Mouse (Mus musculus): ENCODE data around the gene Ubtf. TPM values are rescaled to one million over a fixed set of nuclear protein-coding genes. Genes with fewer than 3 reads are reported as not detected.

Ubtf gene
- polyA plus RNA-seq, 1 experiment: 8.9 TPM

- no peak overlapping the region for H3K27ac ChIP-seq (ENCODE audit: control insufficient read depth, insufficient read depth, low read depth, low read length)
- no peaks in the 10 kb centered on the region for H3K27me3 ChIP-seq (ENCODE audit: control insufficient read depth, insufficient read depth, low read length)
- H3K4me3 ChIP-seq (ENCODE audit: control insufficient read depth, low read depth, low read length): no peak overlapping the region
- TF ChIP-seq CTCF (IDR thresholded peaks at IDR 0.05; ENCODE audit: control insufficient read depth, insufficient read depth, insufficient replicate concordance, low read depth, low read length) (no peak), POLR2A (IDR thresholded peaks at IDR 0.05; ENCODE audit: control insufficient read depth, low read depth, low read length) (no peak)
- H3K4me1 ChIP-seq (ENCODE audit: control insufficient read depth, insufficient read depth, low read length): no peaks in the 10 kb centered on the region
- no peaks in the 10 kb centered on the region for H3K36me3 ChIP-seq (ENCODE audit: control insufficient read depth, insufficient read depth, low read length)
These were observed 44.1 kb upstream of the Ubtf start for GRCm38 (mm10) chr11:102363623-102364022.

GRCm38 (mm10) chr11:102361776-102362495, 42.4 kb upstream of the Ubtf start:
- TF ChIP-seq POLR2A (IDR thresholded peaks at IDR 0.05; ENCODE audit: control insufficient read depth, low read depth, low read length): no peak
- TF ChIP-seq CTCF (IDR thresholded peaks at IDR 0.05; ENCODE audit: control insufficient read depth, insufficient read depth, insufficient replicate concordance, low read depth, low read length): no peak
- Histone ChIP-seq H3K4me1 (ENCODE audit: control insufficient read depth, insufficient read depth, low read length) (no peaks in the 10 kb centered on the region; the same call in 1 of the 2 replicates), H3K36me3 (ENCODE audit: control insufficient read depth, insufficient read depth, low read length) (no peaks in the 10 kb centered on the region), H3K4me3 (ENCODE audit: control insufficient read depth, low read depth, low read length) (no peak overlapping the region), H3K27ac (ENCODE audit: control insufficient read depth, insufficient read depth, low read depth, low read length) (no peak overlapping the region), H3K27me3 (ENCODE audit: control insufficient read depth, insufficient read depth, low read length) (no peaks in the 10 kb centered on the region)

GRCm38 (mm10) chr11:102358365-102358764, 38.8 kb upstream of the Ubtf start:
- Histone ChIP-seq H3K27ac (ENCODE audit: control insufficient read depth, insufficient read depth, low read depth, low read length) (no peak overlapping the region), H3K36me3 (ENCODE audit: control insufficient read depth, insufficient read depth, low read length) (no peaks in the 10 kb centered on the region), H3K4me1 (ENCODE audit: control insufficient read depth, insufficient read depth, low read length) (no peaks in the 10 kb centered on the region; the same call in 1 of the 2 replicates), H3K27me3 (ENCODE audit: control insufficient read depth, insufficient read depth, low read length) (no peaks in the 10 kb centered on the region), H3K4me3 (ENCODE audit: control insufficient read depth, low read depth, low read length) (no peak overlapping the region)
- TF ChIP-seq POLR2A (IDR thresholded peaks at IDR 0.05; ENCODE audit: control insufficient read depth, low read depth, low read length) (no peak), CTCF (IDR thresholded peaks at IDR 0.05; ENCODE audit: control insufficient read depth, insufficient read depth, insufficient replicate concordance, low read depth, low read length) (no peak)

GRCm38 (mm10) chr11:102356636-102357350, 37.3 kb upstream of the Ubtf start:
- no peaks in the 10 kb centered on the region for H3K27me3 ChIP-seq (ENCODE audit: control insufficient read depth, insufficient read depth, low read length)
- H3K36me3 ChIP-seq (ENCODE audit: control insufficient read depth, insufficient read depth, low read length): no peaks in the 10 kb centered on the region
- no peak overlapping the region for H3K4me3 ChIP-seq (ENCODE audit: control insufficient read depth, low read depth, low read length)
- no peak overlapping the region for H3K27ac ChIP-seq (ENCODE audit: control insufficient read depth, insufficient read depth, low read depth, low read length)
- no peaks in the 10 kb centered on the region; the same call in 1 of the 2 replicates for H3K4me1 ChIP-seq (ENCODE audit: control insufficient read depth, insufficient read depth, low read length)
- TF ChIP-seq POLR2A (IDR thresholded peaks at IDR 0.05; ENCODE audit: control insufficient read depth, low read depth, low read length) (no peak), CTCF (IDR thresholded peaks at IDR 0.05; ENCODE audit: control insufficient read depth, insufficient read depth, insufficient replicate concordance, low read depth, low read length) (no peak)

DNA sequence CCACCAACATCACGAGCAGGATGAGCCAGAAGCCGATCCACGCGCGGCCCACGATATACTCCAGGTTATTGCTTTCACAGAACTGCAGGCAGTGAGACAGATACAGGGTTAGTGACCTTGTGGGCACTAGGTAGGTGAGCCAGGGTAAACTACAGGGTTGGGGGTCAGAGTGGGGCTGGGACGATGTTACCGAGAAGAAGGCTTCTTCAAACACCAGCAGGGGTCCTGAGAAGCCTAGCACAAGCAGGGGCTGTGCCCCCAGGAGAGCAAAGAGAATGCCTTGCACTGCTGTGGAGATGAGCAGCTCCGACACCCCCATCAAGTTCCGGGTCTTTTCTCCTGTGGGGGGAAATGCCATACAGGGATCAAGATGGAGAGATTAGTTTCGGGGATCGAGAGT, 36.6 kb upstream of the Ubtf start:
- TF ChIP-seq CTCF (IDR thresholded peaks at IDR 0.05; ENCODE audit: control insufficient read depth, insufficient read depth, insufficient replicate concordance, low read depth, low read length) (no peak), POLR2A (IDR thresholded peaks at IDR 0.05; ENCODE audit: control insufficient read depth, low read depth, low read length) (no peak)
- H3K27me3 ChIP-seq (ENCODE audit: control insufficient read depth, insufficient read depth, low read length): no peaks in the 10 kb centered on the region
- no peaks in the 10 kb centered on the region for H3K36me3 ChIP-seq (ENCODE audit: control insufficient read depth, insufficient read depth, low read length)
- no peak overlapping the region for H3K4me3 ChIP-seq (ENCODE audit: control insufficient read depth, low read depth, low read length)
- H3K27ac ChIP-seq (ENCODE audit: control insufficient read depth, insufficient read depth, low read depth, low read length): no peak overlapping the region
- H3K4me1 ChIP-seq (ENCODE audit: control insufficient read depth, insufficient read depth, low read length): no peaks in the 10 kb centered on the region; the same call in 1 of the 2 replicates

DNA sequence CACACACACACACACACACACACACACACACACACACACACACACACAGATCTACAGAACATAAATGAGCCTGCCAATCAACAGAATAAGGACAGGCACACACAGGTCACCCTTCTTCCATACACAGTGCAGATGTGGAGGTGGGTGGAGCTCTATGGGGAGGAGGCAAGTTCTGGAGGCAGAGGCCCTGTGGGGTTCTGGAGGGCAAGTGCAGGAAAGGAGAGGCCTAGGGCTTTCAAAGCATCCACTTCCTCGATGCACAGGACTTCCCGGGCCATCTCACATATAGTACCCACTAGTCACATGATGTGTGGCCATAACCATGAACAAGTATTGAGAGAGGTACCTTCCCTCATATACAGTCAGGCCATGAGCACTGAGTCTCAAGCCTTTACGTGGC, 36.0 kb upstream of the Ubtf start:
- no peak overlapping the region for H3K27ac ChIP-seq (ENCODE audit: control insufficient read depth, insufficient read depth, low read depth, low read length)
- no peak for TF ChIP-seq CTCF (IDR thresholded peaks at IDR 0.05; ENCODE audit: control insufficient read depth, insufficient read depth, insufficient replicate concordance, low read depth, low read length)
- no peak for TF ChIP-seq POLR2A (IDR thresholded peaks at IDR 0.05; ENCODE audit: control insufficient read depth, low read depth, low read length)
- no peak overlapping the region for H3K4me3 ChIP-seq (ENCODE audit: control insufficient read depth, low read depth, low read length)
- no peaks in the 10 kb centered on the region; the same call in 1 of the 2 replicates for H3K4me1 ChIP-seq (ENCODE audit: control insufficient read depth, insufficient read depth, low read length)
- no peaks in the 10 kb centered on the region for H3K36me3 ChIP-seq (ENCODE audit: control insufficient read depth, insufficient read depth, low read length)
- no peaks in the 10 kb centered on the region for H3K27me3 ChIP-seq (ENCODE audit: control insufficient read depth, insufficient read depth, low read length)

DNA sequence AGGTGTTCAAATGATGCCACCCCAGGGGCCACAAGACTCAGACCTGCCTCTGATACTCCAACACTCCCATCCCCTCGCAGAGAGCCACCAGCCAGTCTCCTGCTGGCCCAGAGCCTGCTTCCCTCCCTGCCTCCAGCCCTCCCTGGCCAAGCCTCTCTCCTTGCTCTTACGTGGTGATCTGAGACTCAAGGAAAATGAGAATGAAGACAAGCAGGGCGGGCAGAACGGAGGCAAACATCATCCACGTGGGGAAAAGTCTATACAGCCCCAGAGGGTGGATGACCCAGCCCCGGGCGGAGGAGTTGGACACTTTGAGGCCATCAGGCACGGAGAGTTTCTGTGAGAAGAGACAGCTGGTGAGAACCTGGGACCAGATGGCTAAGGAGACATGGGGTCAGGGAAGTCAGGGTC, 33.5 kb upstream of the Ubtf start:
- H3K27me3 ChIP-seq (ENCODE audit: control insufficient read depth, insufficient read depth, low read length): no peaks in the 10 kb centered on the region
- H3K4me1 ChIP-seq (ENCODE audit: control insufficient read depth, insufficient read depth, low read length): no peaks in the 10 kb centered on the region; the same call in 1 of the 2 replicates
- no peak overlapping the region for H3K27ac ChIP-seq (ENCODE audit: control insufficient read depth, insufficient read depth, low read depth, low read length)
- H3K4me3 ChIP-seq (ENCODE audit: control insufficient read depth, low read depth, low read length): no peak overlapping the region
- TF ChIP-seq CTCF (IDR thresholded peaks at IDR 0.05; ENCODE audit: control insufficient read depth, insufficient read depth, insufficient replicate concordance, low read depth, low read length) (no peak), POLR2A (IDR thresholded peaks at IDR 0.05; ENCODE audit: control insufficient read depth, low read depth, low read length) (no peak)
- no peaks in the 10 kb centered on the region for H3K36me3 ChIP-seq (ENCODE audit: control insufficient read depth, insufficient read depth, low read length)
